Mouse (Mus musculus) kidney, embryonic 15.5 days (tissue): Measurements from ENCODE around the gene Farp1. TPM values are rescaled to one million over a fixed set of nuclear protein-coding genes. Genes with fewer than 3 reads are reported as not detected.
A peak's percentile ranks its signal among the peaks of the same experiment; 100 is the strongest.
"Not testable (repeated sequence)": the region's sequence is repeated elsewhere in the genome, so short reads cannot be mapped to it uniquely, and the experiment has no call there.

ENCODE experiments used
- ATAC-seq: fragments of 200-750 bp; cut with Nextera tagmentation; replicated peaks from 2 replicates; pipeline ENCODE4 v1.8.0; 2017; ENCODE audit warnings: moderate TSS enrichment; ENCODE audit not compliant: low FRiP score
- H3K27ac ChIP-seq: fragments of 300-500 bp; sonication (generic); 2 replicates; pipeline ENCODE4 v1.5.1; 2015; ENCODE audit warnings: mild to moderate bottlenecking, inconsistent platforms
- H3K27me3 ChIP-seq: fragments of 300-500 bp; sonication (generic); 2 replicates; pipeline ENCODE4 v1.6.1; 2015; ENCODE audit warnings: inconsistent platforms
- H3K36me3 ChIP-seq: fragments of 300-500 bp; sonication (generic); 2 replicates; pipeline ENCODE4 v1.6.1; 2015; ENCODE audit warnings: inconsistent platforms
- H3K4me1 ChIP-seq: fragments of 300-500 bp; sonication (generic); 2 replicates; pipeline ENCODE4 v1.6.1; 2015; ENCODE audit warnings: inconsistent platforms
- H3K4me2 ChIP-seq: fragments of 300-500 bp; sonication (generic); 2 replicates; pipeline ENCODE4 v1.6.1; 2015; ENCODE audit warnings: moderate library complexity, mild to moderate bottlenecking, inconsistent platforms
- H3K4me3 ChIP-seq: fragments of 300-500 bp; sonication (generic); replicated peaks from 2 replicates; pipeline ENCODE4 v1.5.1; 2015; ENCODE audit warnings: mild to moderate bottlenecking, inconsistent platforms
- H3K9ac ChIP-seq: fragments of 300-500 bp; sonication (generic); 2 replicates; pipeline ENCODE4 v1.6.1; 2015; ENCODE audit warnings: mild to moderate bottlenecking, inconsistent platforms
- H3K9me3 ChIP-seq: fragments of 300-500 bp; sonication (generic); replicated peaks from 2 replicates; pipeline ENCODE4 v1.6.1; 2016; ENCODE audit warnings: inconsistent platforms
- WGBS: fragments of 180-500 bp; shearing (Covaris S2); methylation state at CpG from one replicate; pipeline ENCODE4 v1.1.7; 2015; ENCODE audit warnings: mixed read lengths; 5-methylcytosine and 5-hydroxymethylcytosine counted together
- polyA plus RNA-seq: library from polyadenylated mRNA; unstranded; fragments of >200 nt; fragmentation: Nextera tagmentation; extraction: Ambion mirVana; gene quantifications from 2 replicates; pipeline ENCODE4 v1.2.1, GENCODE M21; 2015

Gene Farp1
- polyA plus RNA-seq, 1 experiment from 2014 or later: 35.8 TPM

DNA sequence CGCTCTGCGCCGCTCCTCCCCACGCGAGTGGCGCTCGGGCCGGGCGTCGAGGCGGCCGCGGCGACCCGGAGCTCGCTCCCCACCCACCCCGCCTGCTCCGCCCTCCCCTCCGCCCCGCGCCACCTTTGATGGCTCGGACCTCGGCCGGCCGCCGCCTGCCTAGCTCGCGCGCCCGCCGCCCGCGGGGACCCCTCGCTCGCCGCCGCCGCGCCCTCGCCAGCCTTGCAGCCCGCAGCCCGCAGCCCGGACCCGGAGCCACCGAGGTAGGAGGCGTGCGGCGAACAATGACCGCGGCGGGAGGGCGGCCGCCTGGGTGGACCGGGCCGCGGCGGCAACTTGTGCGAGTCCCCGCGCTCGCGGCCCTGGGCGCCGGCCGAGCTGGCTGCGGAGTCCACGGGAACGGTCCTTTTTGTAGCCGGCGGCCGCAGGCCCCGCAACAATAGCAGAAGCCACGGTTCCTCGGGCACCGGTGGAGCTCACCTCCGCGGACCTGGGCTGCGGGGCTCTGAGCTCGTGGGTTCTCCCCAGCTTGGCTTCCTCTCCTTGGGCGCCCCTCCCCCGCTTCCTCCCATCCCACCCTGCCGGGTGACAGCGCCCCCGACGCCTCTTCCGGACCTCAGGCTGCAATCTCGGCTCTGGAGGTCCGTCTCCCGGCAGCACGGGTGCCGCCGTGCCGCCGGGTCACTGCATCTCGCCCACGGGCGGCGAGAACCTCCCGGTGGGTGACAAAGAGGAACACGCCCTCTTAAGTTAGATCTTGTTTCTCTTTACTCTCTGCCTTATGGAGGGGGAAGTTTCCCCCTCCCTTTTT lies 868 bp downstream of the Farp1 start:
- WGBS: under 1% methylated on average over 91 of the region's 100 CpGs
- Histone ChIP-seq H3K4me2 (peak overlapping the region; percentile 89), H3K4me3 (peak overlapping the region; percentile 95), H3K36me3 (no peaks in the 10 kb centered on the region), H3K9me3 (no peaks in the 10 kb centered on the region), H3K27me3 (no peaks in the 10 kb centered on the region), H3K27ac (peak overlapping the region; percentile 94), H3K9ac (peak overlapping the region; percentile 94), H3K4me1 (peaks cover 43% of the 10 kb centered on the region)
- peak; percentile 90 for ATAC-seq

DNA sequence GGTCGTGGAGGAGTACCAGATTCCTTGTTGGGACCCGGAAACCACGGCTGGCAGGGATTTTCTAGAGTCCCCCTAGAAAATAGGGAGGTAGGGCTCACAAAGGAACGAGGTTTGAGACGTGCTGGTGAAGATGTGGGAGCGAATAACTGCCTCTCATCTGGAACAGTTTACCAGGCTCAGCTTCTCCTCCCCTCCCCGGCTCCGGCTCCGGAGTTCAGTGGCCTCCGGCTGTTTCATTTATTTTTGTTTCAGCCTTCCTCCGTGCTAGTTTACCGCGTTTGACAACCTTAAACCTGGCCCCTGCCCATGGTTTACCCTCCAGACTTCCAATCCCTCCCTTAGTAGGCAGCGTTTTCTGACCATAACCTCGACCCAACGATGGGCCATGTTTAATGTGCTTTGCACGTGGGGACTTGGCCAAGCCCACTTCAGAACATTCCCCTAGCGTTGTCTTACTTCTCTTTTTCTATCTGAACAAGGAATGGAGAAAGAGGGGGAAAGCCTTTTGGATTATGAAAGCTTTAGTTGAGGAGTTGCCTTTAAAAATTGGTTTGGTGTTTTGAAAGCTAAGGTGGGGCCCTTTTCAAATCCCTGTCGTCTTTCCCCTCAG lies 1.7 kb downstream of the Farp1 start:
- peak overlapping the region; percentile 95 for H3K4me3 ChIP-seq
- no peaks in the 10 kb centered on the region for H3K9me3 ChIP-seq
- peak overlapping the region; percentile 89 for H3K4me2 ChIP-seq
- H3K36me3 ChIP-seq: no peaks in the 10 kb centered on the region
- peaks cover 43% of the 10 kb centered on the region for H3K4me1 ChIP-seq
- no peak for ATAC-seq
- no peaks in the 10 kb centered on the region for H3K27me3 ChIP-seq
- peak overlapping the region; percentile 94 for H3K9ac ChIP-seq
- WGBS: under 1% methylated on average over 19 of the region's 19 CpGs
- peak overlapping the region; percentile 94 for H3K27ac ChIP-seq

- WGBS: 10% methylated on average over 7 of the region's 7 CpGs
- Histone ChIP-seq H3K4me2 (peak overlapping the region; percentile 89), H3K9me3 (no peaks in the 10 kb centered on the region), H3K4me3 (peak overlapping the region; percentile 95), H3K27me3 (no peaks in the 10 kb centered on the region), H3K36me3 (no peaks in the 10 kb centered on the region), H3K9ac (peak overlapping the region; percentile 94), H3K27ac (peak overlapping the region; percentile 94), H3K4me1 (peaks cover 43% of the 10 kb centered on the region)
- no peak for ATAC-seq
These were observed 2.3 kb downstream of the Farp1 start for GRCm38 (mm10) chr14:121037276-121037675.

DNA sequence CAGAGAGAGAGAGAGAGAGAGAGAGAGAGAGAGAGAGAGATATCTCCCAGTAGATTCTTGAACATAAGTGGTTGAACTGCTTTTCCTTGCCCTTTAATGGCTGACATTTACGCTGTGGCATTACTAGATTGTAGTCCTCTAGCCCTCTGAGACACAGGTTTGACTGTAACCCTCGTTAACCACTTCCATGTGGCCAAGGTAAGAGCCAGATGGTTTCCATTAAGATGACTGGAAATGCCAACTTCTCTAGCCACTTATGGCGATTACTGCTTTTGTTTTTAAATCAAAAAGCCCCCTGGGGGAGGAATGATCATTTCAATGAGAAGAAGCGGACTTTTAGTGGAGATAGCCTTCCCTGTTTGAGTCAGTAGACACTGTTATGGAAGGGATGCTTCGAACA lies 3.7 kb downstream of the Farp1 start:
- WGBS: 57% methylated on average over 5 of the region's 5 CpGs
- peak overlapping the region; percentile 89 for H3K4me2 ChIP-seq

GRCm38 (mm10) chr14:121044145-121044544 lies 9.1 kb downstream of the Farp1 start:
- Histone ChIP-seq H3K9ac (no peak overlapping the region), H3K36me3 (peaks cover 15% of the 10 kb centered on the region), H3K27ac (no peak overlapping the region), H3K27me3 (no peaks in the 10 kb centered on the region), H3K4me3 (no peak overlapping the region), H3K4me1 (peaks cover 21% of the 10 kb centered on the region), H3K4me2 (no peak overlapping the region), H3K9me3 (no peaks in the 10 kb centered on the region)
- 90% methylated on average over 3 of the region's 3 CpGs for WGBS
- no peak for ATAC-seq

More for the DNA sequence above, 3.7 kb downstream of the Farp1 start:
- Histone ChIP-seq H3K27ac (no peak overlapping the region), H3K9me3 (no peaks in the 10 kb centered on the region), H3K4me1 (peaks cover 41% of the 10 kb centered on the region), H3K9ac (no peak overlapping the region), H3K36me3 (no peaks in the 10 kb centered on the region), H3K4me3 (no peak overlapping the region), H3K27me3 (no peaks in the 10 kb centered on the region)
- ATAC-seq: no peak

DNA sequence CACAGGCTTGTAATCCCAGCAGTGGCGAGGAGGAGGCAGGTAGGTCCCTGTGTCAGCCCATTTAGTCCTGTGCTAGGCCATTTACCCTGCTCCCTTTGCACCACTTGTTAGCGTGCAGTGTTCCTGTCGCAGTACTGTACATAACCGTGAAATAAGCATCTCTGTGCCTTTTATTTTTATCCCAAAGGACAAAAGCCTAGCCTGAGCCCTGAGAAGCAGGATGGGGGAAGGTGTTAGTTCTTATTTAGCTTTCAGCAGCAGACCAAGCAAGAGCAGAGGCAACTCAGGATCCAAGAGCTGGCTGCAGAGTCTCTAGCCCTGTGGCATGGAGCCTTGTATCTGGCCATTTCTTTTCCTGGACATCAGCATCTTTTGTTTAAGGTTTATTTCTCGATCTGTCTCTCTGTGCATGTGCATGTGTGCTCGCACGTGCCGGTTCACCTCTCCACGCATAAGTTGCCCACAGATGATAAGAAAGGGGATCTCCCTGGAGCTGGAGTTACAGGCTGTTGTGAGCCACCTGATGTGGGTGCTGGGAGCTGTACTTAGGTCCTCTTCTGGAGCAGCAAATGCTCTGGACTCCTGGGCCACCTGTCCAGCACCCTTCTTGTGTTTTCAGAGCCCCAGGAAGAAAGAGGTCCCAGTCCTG lies 11.4 kb downstream of the Farp1 start:
- Histone ChIP-seq H3K27ac (no peak overlapping the region), H3K4me2 (no peak overlapping the region), H3K36me3 (peaks cover 15% of the 10 kb centered on the region), H3K9me3 (no peaks in the 10 kb centered on the region), H3K4me1 (peaks cover 27% of the 10 kb centered on the region), H3K4me3 (no peak overlapping the region), H3K27me3 (no peaks in the 10 kb centered on the region), H3K9ac (no peak overlapping the region)
- 85% methylated on average over 9 of the region's 9 CpGs for WGBS
- no peak for ATAC-seq

DNA sequence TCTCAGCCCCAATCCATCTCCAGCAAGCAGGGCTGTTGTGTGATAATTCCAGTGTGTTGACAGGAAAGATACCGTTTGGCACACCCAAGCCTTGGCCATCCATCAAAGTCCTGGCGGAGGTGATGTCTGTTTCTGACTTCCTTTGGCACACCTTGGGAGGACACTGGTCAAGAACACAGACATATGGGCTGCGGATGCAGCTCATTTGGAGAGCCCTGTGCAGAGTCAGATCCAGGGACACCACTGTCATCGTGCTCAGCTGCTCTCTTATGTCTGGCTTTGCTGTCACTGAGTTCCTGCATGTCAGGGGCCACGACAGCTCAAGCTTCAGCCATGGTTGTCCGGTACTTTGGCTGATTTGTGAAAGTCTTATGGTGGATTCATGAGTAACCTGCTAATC lies 12.8 kb downstream of the Farp1 start:
- no peak overlapping the region for H3K4me3 ChIP-seq
- ATAC-seq: no peak
- no peaks in the 10 kb centered on the region for H3K27me3 ChIP-seq
- H3K9me3 ChIP-seq: no peaks in the 10 kb centered on the region
- H3K9ac ChIP-seq: no peak overlapping the region
- no peak overlapping the region for H3K27ac ChIP-seq
- peaks cover 34% of the 10 kb centered on the region for H3K4me1 ChIP-seq
- no peak overlapping the region for H3K4me2 ChIP-seq
- H3K36me3 ChIP-seq: peaks cover 15% of the 10 kb centered on the region
- WGBS: 76% methylated on average over 6 of the region's 6 CpGs

DNA sequence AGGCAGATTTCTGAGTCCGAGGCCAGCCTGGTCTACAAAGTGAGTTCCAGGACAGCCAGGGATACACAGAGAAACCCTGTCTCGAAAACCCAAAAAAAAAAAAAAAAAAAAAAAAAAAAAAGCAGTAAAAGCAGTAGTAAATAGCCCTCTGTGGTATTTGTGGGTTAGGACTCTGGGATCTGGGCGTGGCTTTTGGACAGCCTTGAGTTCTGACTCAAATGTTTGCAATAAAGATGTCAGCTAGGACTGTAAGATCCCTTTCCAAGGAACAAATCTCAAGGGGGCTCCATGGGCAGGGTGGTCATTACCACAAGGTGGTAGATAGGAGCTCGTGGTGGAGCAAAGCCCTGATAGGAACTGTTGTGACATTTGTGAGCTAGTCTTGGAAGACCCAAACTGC lies 16.0 kb downstream of the Farp1 start:
- peaks cover 56% of the 10 kb centered on the region for H3K4me1 ChIP-seq
- not testable (repeated sequence) for H3K9ac ChIP-seq
- 76% methylated on average over 3 of the region's 4 CpGs for WGBS

DNA sequence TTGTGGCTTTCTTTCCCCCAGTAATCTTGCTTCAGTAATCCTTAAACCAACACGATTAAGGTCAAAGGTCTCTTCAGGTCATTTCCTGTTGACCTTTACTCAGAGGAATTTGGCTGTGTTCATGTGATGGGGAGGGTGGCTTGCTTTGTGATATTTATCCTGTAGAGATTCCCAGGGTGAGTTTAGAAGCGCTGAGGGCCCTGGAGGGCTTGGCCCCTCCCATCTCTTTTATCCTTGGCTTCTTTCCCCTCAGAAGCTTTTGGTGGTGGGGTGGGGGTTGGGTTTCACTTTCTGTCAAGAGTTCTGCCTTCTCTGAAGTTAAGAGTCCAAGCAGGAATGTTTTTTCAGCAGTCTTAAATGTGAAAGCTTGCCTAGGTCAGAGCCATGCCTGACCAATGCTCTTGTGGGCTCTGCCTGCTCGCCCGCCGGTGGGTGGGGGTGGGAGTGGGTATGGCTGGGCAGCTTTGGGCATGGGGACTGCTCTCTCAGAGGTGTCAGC lies 18.1 kb downstream of the Farp1 start:
- 1% methylated on average over 5 of the region's 5 CpGs for WGBS

More for the DNA sequence above, 16.0 kb downstream of the Farp1 start:
- not testable (repeated sequence) for ATAC-seq, H3K9me3 ChIP-seq, H3K36me3 ChIP-seq, H3K27me3 ChIP-seq, H3K4me3 ChIP-seq, H3K4me2 ChIP-seq
- peak overlapping the region; percentile 49; the same call in 1 of the 2 replicates for H3K27ac ChIP-seq

GRCm38 (mm10) chr14:121054062-121054461 lies 19.1 kb downstream of the Farp1 start:
- Histone ChIP-seq H3K4me2 (peak overlapping the region; percentile 44; the same call in 1 of the 2 replicates), H3K9ac (no peak overlapping the region), H3K4me1 (peaks cover 70% of the 10 kb centered on the region), H3K4me3 (no peak overlapping the region), H3K9me3 (no peaks in the 10 kb centered on the region), H3K27me3 (no peaks in the 10 kb centered on the region), H3K27ac (peak overlapping the region; percentile 89), H3K36me3 (no peaks in the 10 kb centered on the region)
- no peak for ATAC-seq
- WGBS: 61% methylated on average over 5 of the region's 5 CpGs

More for the DNA sequence above, 18.1 kb downstream of the Farp1 start:
- no peaks in the 10 kb centered on the region for H3K9me3 ChIP-seq
- H3K27me3 ChIP-seq: no peaks in the 10 kb centered on the region
- peaks cover 2% of the 10 kb centered on the region; the same call in 1 of the 2 replicates for H3K36me3 ChIP-seq
- peak overlapping the region; percentile 89 for H3K27ac ChIP-seq
- peak overlapping the region; percentile 13; the same call in 1 of the 2 replicates for H3K4me3 ChIP-seq
- H3K9ac ChIP-seq: no peak overlapping the region
- peak; percentile 84 for ATAC-seq
- H3K4me2 ChIP-seq: peak overlapping the region; percentile 44
- H3K4me1 ChIP-seq: peaks cover 62% of the 10 kb centered on the region

- Histone ChIP-seq H3K27me3 (no peaks in the 10 kb centered on the region), H3K9ac (no peak overlapping the region), H3K4me1 (peaks cover 85% of the 10 kb centered on the region), H3K36me3 (no peaks in the 10 kb centered on the region), H3K27ac (no peak overlapping the region), H3K9me3 (no peaks in the 10 kb centered on the region), H3K4me3 (no peak overlapping the region), H3K4me2 (no peak overlapping the region)
- no peak for ATAC-seq
- WGBS: 98% methylated on average over 5 of the region's 5 CpGs
These were observed 22.8 kb downstream of the Farp1 start for GRCm38 (mm10) chr14:121057750-121058149.

- 90% methylated on average over 1 of the region's 1 CpGs for WGBS
- no peak overlapping the region for H3K4me3 ChIP-seq
- H3K4me2 ChIP-seq: no peak overlapping the region
- H3K36me3 ChIP-seq: no peaks in the 10 kb centered on the region
- H3K9ac ChIP-seq: no peak overlapping the region
- ATAC-seq: no peak
- H3K27me3 ChIP-seq: no peaks in the 10 kb centered on the region
- H3K9me3 ChIP-seq: no peaks in the 10 kb centered on the region
- no peak overlapping the region for H3K27ac ChIP-seq
- H3K4me1 ChIP-seq: peaks cover 85% of the 10 kb centered on the region
These were observed 23.5 kb downstream of the Farp1 start for GRCm38 (mm10) chr14:121058481-121058880.
